Comparison of ENCODE assay signal across 25 mouse cellular contexts in genomic region chr3:87828435-87828834, GRCm38 (mm10). TPM values are rescaled to one million over a fixed set of nuclear protein-coding genes. Genes with fewer than 3 reads are reported as not detected.
"Had no signal": no experiment of that assay in that cellular context is flagged by ENCODE, and none has a peak within 500 bp of the region (broad histone marks: within the 10 kb centered on the region; RNA-seq: fewer than 3 reads in every experiment).

No protein-coding gene starts in this region.

- H3K9me3 ChIP-seq: liver, embryonic 13.5 days; lung, embryonic 15.5 days; midbrain, embryonic 13.5 days; neural tube, embryonic 13.5 days; stomach, embryonic 15.5 days had no signal

- DNase-seq: kidney, adult 2 months; kidney, postnatal 25 days; layer of hippocampus, adult 9-11 months; layer of hippocampus, postnatal 36 days; liver, embryonic 13.5 days; lung, postnatal 10 days; retina, postnatal 1 day; right cerebral cortex, postnatal 25 days; spleen, adult 18-20 months; thymus, adult 2 months had no signal

- H3K4me3 ChIP-seq: layer of hippocampus, adult 2 months; left cerebral cortex, adult 2 months; liver, embryonic 13.5 days; lung, embryonic 15.5 days; midbrain, embryonic 13.5 days; myocyte; neural tube, embryonic 13.5 days; stomach, embryonic 15.5 days had no signal

- H3K27ac ChIP-seq: kidney, postnatal 0 days; layer of hippocampus, adult 2 months; left cerebral cortex, adult 2 months; liver, embryonic 13.5 days; lung, embryonic 15.5 days; midbrain, embryonic 13.5 days; neural tube, embryonic 13.5 days; stomach, embryonic 15.5 days had no signal

- H3K36me3 ChIP-seq: liver, embryonic 13.5 days; lung, embryonic 15.5 days; midbrain, embryonic 13.5 days; neural tube, embryonic 13.5 days; stomach, embryonic 15.5 days had no signal

- H3K27me3 ChIP-seq: liver, embryonic 13.5 days; midbrain, embryonic 13.5 days; stomach, embryonic 15.5 days had no signal

- H3K4me1 ChIP-seq: liver, embryonic 13.5 days; lung, embryonic 15.5 days; midbrain, embryonic 13.5 days; neural tube, embryonic 13.5 days; stomach, embryonic 15.5 days had no signal

- H3K9ac ChIP-seq: liver, embryonic 13.5 days; lung, embryonic 15.5 days; midbrain, embryonic 13.5 days; neural tube, embryonic 13.5 days; stomach, embryonic 15.5 days had no signal

- ATAC-seq: midbrain, embryonic 13.5 days; midbrain, embryonic 16.5 days had no signal

RNA-seq across cellular contexts. Expression of gene Sh2d2a, which starts 18.1 kb away (rescaled TPM):
- total RNA-seq: layer of hippocampus, adult 2 months; layer of hippocampus, postnatal 36 days; left cerebral cortex, adult 2 months; left cerebral cortex, postnatal 10 days; left cerebral cortex, postnatal 36 days had no signal
- polyA plus RNA-seq: limb, embryonic 11.5 days; liver, embryonic 13.5 days; midbrain, embryonic 13.5 days; midbrain, embryonic 16.5 days; myocyte; neural tube, embryonic 13.5 days had no signal

RNA-seq across cellular contexts. Expression of gene Insrr, which starts 31.7 kb away (rescaled TPM):
- total RNA-seq: liver, adult 2 months; monocyte, adult 5-6 weeks; neutrophil, adult 5-6 weeks had no signal
- polyA plus RNA-seq: myocyte had no signal

RNA-seq across cellular contexts. Expression of gene Ntrk1, which starts 33.5 kb away (rescaled TPM):
- total RNA-seq: liver, adult 2 months; monocyte, adult 5-6 weeks; neutrophil, adult 5-6 weeks had no signal
- polyA plus RNA-seq: myocyte had no signal
